Mouse (Mus musculus): Measurements from ENCODE around the gene Lmtk3. TPM values are rescaled to one million over a fixed set of nuclear protein-coding genes. Genes with fewer than 3 reads are reported as not detected.

Gene Lmtk3
- polyA plus RNA-seq, 1 experiment from 2014 or later: 0.08 TPM

DNA sequence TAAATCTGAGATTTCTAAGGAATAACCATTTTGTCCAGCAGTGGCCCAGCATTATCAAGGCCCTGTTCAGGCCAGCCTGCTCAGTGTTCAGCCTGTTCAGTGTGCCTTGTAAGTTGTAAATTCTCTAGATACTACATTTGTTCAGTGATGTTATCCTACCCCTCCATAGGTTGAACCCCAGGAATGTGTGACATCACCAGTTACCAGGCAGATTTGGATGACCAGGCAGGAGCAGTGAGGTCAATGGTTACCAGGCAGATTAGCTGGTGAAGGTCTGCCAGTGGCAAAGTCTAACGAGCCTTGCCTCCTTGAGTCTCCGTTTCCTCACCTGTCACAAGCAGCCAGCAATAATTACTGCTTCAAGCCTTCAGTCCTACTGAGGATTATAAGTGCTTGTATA, 39.2 kb upstream of the Lmtk3 start:
- Histone ChIP-seq H3K4me3 (ENCODE audit: low read depth, low read length) (no peak overlapping the region), H3K36me3 (ENCODE audit: control insufficient read depth, insufficient read depth) (no peaks in the 10 kb centered on the region), H3K4me2 (replicated peaks; ENCODE audit: low read depth) (no peak overlapping the region), H3K27me3 (replicated peaks; ENCODE audit: control insufficient read depth, insufficient read depth, low read length) (no peaks in the 10 kb centered on the region), H3K9ac (ENCODE audit: low read depth, low read length) (no peak overlapping the region), H3K9me3 (ENCODE audit: control insufficient read depth) (no peaks in the 10 kb centered on the region), H3K4me1 (replicated peaks; ENCODE audit: control insufficient read depth, insufficient read depth, low read length) (no peaks in the 10 kb centered on the region), H3K27ac (ENCODE audit: low read depth, low read length) (no peak overlapping the region)
- no peak for TF ChIP-seq CTCF (IDR thresholded peaks at IDR 0.05; ENCODE audit: low read depth)
- 26% methylated on average over 2 of the region's 2 CpGs for WGBS
- peak; percentile 88 for ATAC-seq

DNA sequence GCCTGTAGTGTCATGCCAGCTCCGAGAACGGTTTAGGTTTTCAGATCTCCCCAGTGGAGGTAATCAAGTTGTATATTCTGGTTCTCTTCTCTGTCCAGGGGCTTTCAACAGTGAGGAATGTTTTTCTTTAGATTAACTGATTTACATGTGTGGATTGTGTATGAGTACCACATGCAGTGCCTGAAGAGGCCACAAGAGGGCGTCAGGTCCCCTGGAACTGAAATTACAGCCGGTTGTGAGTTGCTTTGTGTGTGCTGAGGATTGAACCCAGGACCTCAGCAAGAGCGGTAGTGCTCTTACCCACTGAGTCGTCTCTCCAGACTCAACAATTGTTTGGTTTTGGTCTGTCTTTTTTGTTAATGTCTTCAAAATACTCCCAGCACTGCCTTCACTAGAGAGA, 37.0 kb upstream of the Lmtk3 start:
- 60% methylated on average over 6 of the region's 6 CpGs for WGBS
- no peaks in the 10 kb centered on the region for H3K9me3 ChIP-seq (ENCODE audit: control insufficient read depth)
- no peak for ATAC-seq
- H3K4me2 ChIP-seq (replicated peaks; ENCODE audit: low read depth): no peak overlapping the region
- H3K27me3 ChIP-seq (replicated peaks; ENCODE audit: control insufficient read depth, insufficient read depth, low read length): no peaks in the 10 kb centered on the region
- no peaks in the 10 kb centered on the region for H3K36me3 ChIP-seq (ENCODE audit: control insufficient read depth, insufficient read depth)
- no peaks in the 10 kb centered on the region for H3K4me1 ChIP-seq (replicated peaks; ENCODE audit: control insufficient read depth, insufficient read depth, low read length)
- no peak overlapping the region for H3K4me3 ChIP-seq (ENCODE audit: low read depth, low read length)
- H3K9ac ChIP-seq (ENCODE audit: low read depth, low read length): no peak overlapping the region
- peak; percentile 68 for TF ChIP-seq CTCF (IDR thresholded peaks at IDR 0.05; ENCODE audit: low read depth)
- no peak overlapping the region for H3K27ac ChIP-seq (ENCODE audit: low read depth, low read length)

DNA sequence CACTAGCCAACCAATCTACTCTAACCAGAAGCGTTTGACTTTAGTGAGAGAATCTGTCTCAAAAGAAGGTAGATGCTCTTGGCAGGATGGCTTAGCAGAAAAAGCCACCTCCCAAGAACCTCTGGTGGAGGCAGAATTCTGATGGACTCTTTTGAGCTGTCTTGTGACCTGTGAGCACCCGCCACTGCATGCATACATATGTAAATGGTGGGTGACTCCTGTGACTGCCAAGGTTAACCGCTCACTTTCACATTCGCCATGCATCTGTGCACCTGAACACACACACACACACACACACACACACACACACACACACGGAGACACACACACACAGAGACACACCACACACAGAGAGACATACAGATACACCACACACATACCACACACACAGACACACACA, 36.1 kb upstream of the Lmtk3 start:
- ATAC-seq: no peak
- H3K9ac ChIP-seq (ENCODE audit: low read depth, low read length): no peak overlapping the region
- no peaks in the 10 kb centered on the region for H3K36me3 ChIP-seq (ENCODE audit: control insufficient read depth, insufficient read depth)
- 86% methylated on average over 5 of the region's 5 CpGs for WGBS
- TF ChIP-seq CTCF (IDR thresholded peaks at IDR 0.05; ENCODE audit: low read depth): no peak
- H3K27me3 ChIP-seq (replicated peaks; ENCODE audit: control insufficient read depth, insufficient read depth, low read length): no peaks in the 10 kb centered on the region
- no peaks in the 10 kb centered on the region for H3K9me3 ChIP-seq (ENCODE audit: control insufficient read depth)
- H3K4me1 ChIP-seq (replicated peaks; ENCODE audit: control insufficient read depth, insufficient read depth, low read length): no peaks in the 10 kb centered on the region
- no peak overlapping the region for H3K27ac ChIP-seq (ENCODE audit: low read depth, low read length)
- H3K4me2 ChIP-seq (replicated peaks; ENCODE audit: low read depth): no peak overlapping the region
- H3K4me3 ChIP-seq (ENCODE audit: low read depth, low read length): no peak overlapping the region

DNA sequence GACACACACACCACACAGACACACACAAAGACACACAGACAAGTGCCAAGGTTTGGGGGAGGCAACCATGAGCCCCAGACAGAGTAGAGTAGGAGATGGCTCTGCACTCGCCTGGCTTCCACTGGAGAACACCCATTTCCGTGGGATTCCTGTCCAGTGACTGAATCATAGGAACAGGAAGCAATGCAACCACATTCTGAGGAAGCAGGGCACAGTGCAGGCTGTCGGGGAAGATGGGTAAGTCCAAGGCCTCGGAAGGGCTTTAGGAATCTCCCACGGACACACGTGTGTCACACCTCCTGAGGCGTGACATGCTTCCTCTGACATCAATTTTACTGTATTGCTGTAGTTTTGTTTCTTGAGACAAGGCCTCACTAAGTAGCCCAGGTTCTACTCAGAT, 35.4 kb upstream of the Lmtk3 start:
- H3K4me2 ChIP-seq (replicated peaks; ENCODE audit: low read depth): no peak overlapping the region
- H3K27me3 ChIP-seq (replicated peaks; ENCODE audit: control insufficient read depth, insufficient read depth, low read length): no peaks in the 10 kb centered on the region
- H3K27ac ChIP-seq (ENCODE audit: low read depth, low read length): no peak overlapping the region
- TF ChIP-seq CTCF (IDR thresholded peaks at IDR 0.05; ENCODE audit: low read depth): no peak
- H3K9me3 ChIP-seq (ENCODE audit: control insufficient read depth): no peaks in the 10 kb centered on the region
- no peak overlapping the region for H3K9ac ChIP-seq (ENCODE audit: low read depth, low read length)
- H3K4me3 ChIP-seq (ENCODE audit: low read depth, low read length): no peak overlapping the region
- H3K4me1 ChIP-seq (replicated peaks; ENCODE audit: control insufficient read depth, insufficient read depth, low read length): no peaks in the 10 kb centered on the region
- no peak for ATAC-seq
- H3K36me3 ChIP-seq (ENCODE audit: control insufficient read depth, insufficient read depth): no peaks in the 10 kb centered on the region
- WGBS: 73% methylated on average over 7 of the region's 7 CpGs

DNA sequence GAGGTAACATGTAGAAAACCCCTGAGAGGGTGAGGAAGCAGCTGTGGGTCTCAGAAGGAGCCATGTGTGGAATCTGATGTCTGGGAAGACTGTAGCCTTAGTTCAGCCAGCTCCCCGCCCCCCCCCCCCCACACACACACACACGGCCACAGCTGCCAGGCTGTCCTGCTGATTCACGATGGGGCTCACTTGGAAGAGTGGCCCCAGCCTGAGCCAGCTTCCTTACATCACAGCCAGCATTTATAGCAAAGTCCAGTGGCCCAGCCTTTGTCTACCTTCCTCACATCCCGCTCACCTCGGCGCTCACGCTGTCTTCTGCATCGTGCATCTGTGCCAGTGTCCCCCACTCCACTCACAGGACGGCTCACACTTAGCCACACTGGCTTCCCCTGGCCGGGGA, 34.1 kb upstream of the Lmtk3 start:
- Histone ChIP-seq H3K27me3 (replicated peaks; ENCODE audit: control insufficient read depth, insufficient read depth, low read length) (no peaks in the 10 kb centered on the region), H3K4me1 (replicated peaks; ENCODE audit: control insufficient read depth, insufficient read depth, low read length) (no peaks in the 10 kb centered on the region), H3K27ac (ENCODE audit: low read depth, low read length) (peak overlapping the region; percentile 60), H3K9me3 (ENCODE audit: control insufficient read depth) (no peaks in the 10 kb centered on the region), H3K4me3 (ENCODE audit: low read depth, low read length) (no peak overlapping the region), H3K9ac (ENCODE audit: low read depth, low read length) (no peak overlapping the region), H3K36me3 (ENCODE audit: control insufficient read depth, insufficient read depth) (no peaks in the 10 kb centered on the region), H3K4me2 (replicated peaks; ENCODE audit: low read depth) (0 out of 2 replicates have a peak overlapping the region, but pooled peaks have one; percentile 2)
- WGBS: 37% methylated on average over 10 of the region's 10 CpGs
- ATAC-seq: peak; percentile 58
- TF ChIP-seq CTCF (IDR thresholded peaks at IDR 0.05; ENCODE audit: low read depth): no peak

DNA sequence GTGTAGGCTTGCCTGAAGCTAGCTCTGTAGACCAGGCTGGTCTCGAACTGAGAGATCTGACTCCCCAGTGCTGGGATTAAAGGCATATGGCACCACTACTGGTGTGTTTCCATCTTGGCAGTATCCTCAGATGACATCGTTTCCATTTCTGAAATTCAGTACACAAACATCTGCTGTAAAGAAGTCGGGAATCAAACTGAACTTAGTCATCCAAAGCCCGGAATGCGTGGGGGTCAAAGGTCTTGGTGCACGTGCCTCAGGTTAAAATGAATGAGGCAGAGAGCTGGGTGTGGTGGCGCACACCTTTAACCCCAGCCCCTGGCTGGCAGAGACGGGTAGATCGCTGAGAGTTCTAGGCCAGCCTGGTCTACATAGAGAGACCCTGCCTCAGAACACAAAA, 33.4 kb upstream of the Lmtk3 start:
- Histone ChIP-seq H3K27ac (ENCODE audit: low read depth, low read length) (peak overlapping the region; percentile 60), H3K4me3 (ENCODE audit: low read depth, low read length) (no peak overlapping the region), H3K9me3 (ENCODE audit: control insufficient read depth) (no peaks in the 10 kb centered on the region), H3K36me3 (ENCODE audit: control insufficient read depth, insufficient read depth) (no peaks in the 10 kb centered on the region), H3K4me2 (replicated peaks; ENCODE audit: low read depth) (no peak overlapping the region), H3K9ac (ENCODE audit: low read depth, low read length) (no peak overlapping the region), H3K4me1 (replicated peaks; ENCODE audit: control insufficient read depth, insufficient read depth, low read length) (no peaks in the 10 kb centered on the region), H3K27me3 (replicated peaks; ENCODE audit: control insufficient read depth, insufficient read depth, low read length) (no peaks in the 10 kb centered on the region)
- peak; percentile 44; the same call in 1 of the 2 replicates for ATAC-seq
- no peak for TF ChIP-seq CTCF (IDR thresholded peaks at IDR 0.05; ENCODE audit: low read depth)
- 31% methylated on average over 9 of the region's 9 CpGs for WGBS

DNA sequence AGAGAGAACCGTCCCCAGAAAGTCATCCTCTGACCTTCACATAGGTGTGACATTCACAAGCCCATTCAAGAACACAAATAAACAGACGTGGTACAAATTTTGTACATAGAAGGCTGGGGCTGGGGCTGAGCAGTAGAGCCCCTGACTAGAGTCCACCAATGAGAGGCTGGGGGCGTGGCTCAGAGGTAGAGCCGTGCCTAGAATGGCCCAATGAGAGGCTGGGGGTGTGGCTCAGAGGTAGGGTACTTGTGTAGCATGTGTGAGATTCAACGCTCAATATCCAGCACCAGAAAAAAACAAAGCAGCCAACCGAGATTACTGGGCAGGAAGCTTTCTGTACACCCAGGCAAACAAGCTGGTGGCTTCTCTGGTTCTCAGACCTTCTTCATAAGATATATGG, 27.8 kb upstream of the Lmtk3 start:
- 57% methylated on average over 6 of the region's 6 CpGs for WGBS
- TF ChIP-seq CTCF (IDR thresholded peaks at IDR 0.05; ENCODE audit: low read depth): no peak
- Histone ChIP-seq H3K36me3 (ENCODE audit: control insufficient read depth, insufficient read depth) (no peaks in the 10 kb centered on the region), H3K27me3 (replicated peaks; ENCODE audit: control insufficient read depth, insufficient read depth, low read length) (no peaks in the 10 kb centered on the region; the same call in 1 of the 2 replicates), H3K4me1 (replicated peaks; ENCODE audit: control insufficient read depth, insufficient read depth, low read length) (peaks cover 4% of the 10 kb centered on the region), H3K27ac (ENCODE audit: low read depth, low read length) (no peak overlapping the region), H3K9ac (ENCODE audit: low read depth, low read length) (no peak overlapping the region), H3K9me3 (ENCODE audit: control insufficient read depth) (no peaks in the 10 kb centered on the region), H3K4me2 (replicated peaks; ENCODE audit: low read depth) (no peak overlapping the region), H3K4me3 (ENCODE audit: low read depth, low read length) (no peak overlapping the region)
- no peak for ATAC-seq

Data from intestine, postnatal 0 days (tissue).